Mouse (Mus musculus): ENCODE measurements around the gene Rps29. TPM values are rescaled to one million over a fixed set of nuclear protein-coding genes. Genes with fewer than 3 reads are reported as not detected.

Gene Rps29
- polyA plus RNA-seq, 1 experiment from 2014 or later: 1,555 TPM

- 0 out of 2 replicates have a peak, but pooled peaks cover 2% of the 10 kb centered on the region for H3K4me1 ChIP-seq
- ATAC-seq (ENCODE audit: borderline replicate concordance, extremely low read depth, low FRiP score, low TSS enrichment): no peak
- WGBS: 85% methylated on average over 5 of the region's 5 CpGs
- no peak overlapping the region for H3K4me3 ChIP-seq
- H3K9me3 ChIP-seq: no peaks in the 10 kb centered on the region
- H3K27me3 ChIP-seq: no peaks in the 10 kb centered on the region
- no peak overlapping the region for H3K27ac ChIP-seq
- no peak overlapping the region for H3K9ac ChIP-seq
- H3K4me2 ChIP-seq: no peak overlapping the region
- no peaks in the 10 kb centered on the region for H3K36me3 ChIP-seq
Observed at GRCm38 (mm10) chr12:69125066-69125465, 33.9 kb downstream of the Rps29 start.

DNA sequence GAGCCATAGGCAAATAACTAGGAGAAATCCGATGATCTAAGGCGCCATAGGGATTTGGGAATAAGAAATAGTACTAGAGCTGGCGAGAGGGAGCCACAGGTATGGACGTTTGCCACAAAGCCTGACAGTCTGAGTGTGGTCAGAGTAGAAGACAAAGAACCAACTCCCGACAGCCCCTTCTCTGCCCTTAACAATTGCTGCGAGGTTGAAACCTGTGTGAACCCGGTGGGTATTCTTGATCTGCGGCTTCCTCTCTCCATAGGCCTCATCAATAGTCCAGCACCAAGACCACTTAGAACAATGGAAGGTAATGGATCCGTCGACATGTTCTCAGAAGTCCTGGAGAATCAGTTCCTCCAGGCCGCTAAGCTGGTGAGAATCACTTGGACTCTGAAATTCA lies 36.2 kb downstream of the Rps29 start:
- no peaks in the 10 kb centered on the region for H3K36me3 ChIP-seq
- no peak overlapping the region for H3K9ac ChIP-seq
- no peaks in the 10 kb centered on the region for H3K27me3 ChIP-seq
- no peaks in the 10 kb centered on the region for H3K9me3 ChIP-seq
- no peak for ATAC-seq (ENCODE audit: borderline replicate concordance, extremely low read depth, low FRiP score, low TSS enrichment)
- H3K4me3 ChIP-seq: no peak overlapping the region
- no peak overlapping the region for H3K4me2 ChIP-seq
- no peak overlapping the region for H3K27ac ChIP-seq
- 87% methylated on average over 11 of the region's 11 CpGs for WGBS
- no peaks in the 10 kb centered on the region for H3K4me1 ChIP-seq

DNA sequence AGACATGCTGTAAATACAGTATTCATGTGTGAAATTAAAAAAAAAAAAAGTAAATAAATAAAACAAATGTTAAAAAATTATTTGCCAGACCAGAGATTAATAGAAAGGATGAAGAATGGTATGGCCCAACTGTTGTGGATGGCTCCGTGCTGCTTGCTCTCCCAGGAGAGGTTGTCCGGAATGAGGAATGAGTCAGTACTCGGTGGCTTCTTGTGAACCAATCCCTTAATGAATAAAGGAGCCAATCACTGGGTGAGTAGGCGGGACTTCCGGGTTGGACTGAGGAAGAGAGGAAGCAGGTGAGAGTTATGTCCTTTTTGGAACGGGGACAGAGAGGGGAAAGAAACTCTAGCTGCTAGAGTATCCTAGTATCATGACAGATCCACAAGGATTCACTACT lies 39.1 kb downstream of the Rps29 start:
- Histone ChIP-seq H3K27ac (no peak overlapping the region), H3K4me3 (no peak overlapping the region), H3K27me3 (no peaks in the 10 kb centered on the region), H3K4me2 (no peak overlapping the region), H3K4me1 (no peaks in the 10 kb centered on the region), H3K9me3 (no peaks in the 10 kb centered on the region), H3K36me3 (no peaks in the 10 kb centered on the region), H3K9ac (no peak overlapping the region)
- ATAC-seq (ENCODE audit: borderline replicate concordance, extremely low read depth, low FRiP score, low TSS enrichment): no peak
- 81% methylated on average over 6 of the region's 6 CpGs for WGBS

Small RNAs within 50 kb of the gene (microRNA-seq; reads per million reads assigned to microRNA genes)
- gene Gm47287 (not detected), gene Gm47295 (0.56 reads per million)

Other genes starting within 250 kb of the Rps29 start
- 27.9 and 29.1 TPM in 2 replicates for gene Lrr1, start 9.6 kb upstream of the Rps29 start, polyA plus RNA-seq (2015; fragmentation: Nextera tagmentation; extraction: Ambion mirVana)
- 509 and 512 TPM in 2 replicates for gene Rpl36al, start 24.9 kb upstream of the Rps29 start, polyA plus RNA-seq (2015; fragmentation: Nextera tagmentation; extraction: Ambion mirVana)
- gene Mgat2, start 25.0 kb upstream of the Rps29 start, polyA plus RNA-seq (2015; fragmentation: Nextera tagmentation; extraction: Ambion mirVana): 56.7 and 58.2 TPM in 2 replicates
- gene Gm49383, start 37.9 kb upstream of the Rps29 start, polyA plus RNA-seq (2015; fragmentation: Nextera tagmentation; extraction: Ambion mirVana): 35.0 and 35.5 TPM in 2 replicates
- gene Dnaaf2, start 39.2 kb upstream of the Rps29 start, polyA plus RNA-seq (2015; fragmentation: Nextera tagmentation; extraction: Ambion mirVana): 10.3 and 10.5 TPM in 2 replicates
- gene Gm49384, start 45.1 kb upstream of the Rps29 start, polyA plus RNA-seq (2015; fragmentation: Nextera tagmentation; extraction: Ambion mirVana): 30.5 and 34.4 TPM in 2 replicates
- gene Pole2, start 69.0 kb upstream of the Rps29 start, polyA plus RNA-seq (2015; fragmentation: Nextera tagmentation; extraction: Ambion mirVana): 33.5 and 36.3 TPM in 2 replicates
- 5.9 and 6.8 TPM in 2 replicates for gene Klhdc1, start 82.0 kb upstream of the Rps29 start, polyA plus RNA-seq (2015; fragmentation: Nextera tagmentation; extraction: Ambion mirVana)
- gene Klhdc2, start 137.5 kb upstream of the Rps29 start, polyA plus RNA-seq (2015; fragmentation: Nextera tagmentation; extraction: Ambion mirVana): 124 and 131 TPM in 2 replicates
- 76.9 and 84.2 TPM in 2 replicates for gene Nemf, start 198.0 kb upstream of the Rps29 start, polyA plus RNA-seq (2015; fragmentation: Nextera tagmentation; extraction: Ambion mirVana)
- 50.6 and 54.5 TPM in 2 replicates for gene Arf6, start 213.0 kb upstream of the Rps29 start, polyA plus RNA-seq (2015; fragmentation: Nextera tagmentation; extraction: Ambion mirVana)
- 1.8 and 1.9 TPM in 2 replicates for gene Gm9887, start 213.3 kb upstream of the Rps29 start, polyA plus RNA-seq (2015; fragmentation: Nextera tagmentation; extraction: Ambion mirVana)

Data from lung, embryonic 15.5 days (tissue).